Mouse (Mus musculus): ENCODE measurements around the gene Hilpda.

DNA sequence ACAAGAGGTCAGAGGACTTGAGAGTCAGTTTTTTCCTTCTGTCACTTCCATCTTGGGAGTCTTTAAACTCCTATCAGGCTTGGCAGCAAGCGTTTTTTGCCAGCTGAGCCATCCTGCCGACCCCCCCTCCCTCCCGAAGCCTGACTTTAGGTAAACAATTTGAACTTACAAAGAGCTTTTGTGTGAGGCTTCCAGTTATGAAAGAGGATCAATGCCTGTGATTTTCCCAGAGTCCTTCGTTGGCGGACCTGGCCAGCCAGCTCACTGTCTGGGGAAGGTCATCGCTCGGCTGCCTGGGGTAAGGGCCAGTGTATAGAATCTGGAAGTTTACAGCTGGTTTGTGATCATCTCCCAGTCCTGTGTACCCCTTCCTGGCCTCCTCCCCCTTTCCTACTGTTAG, 8.4 kb downstream of the Hilpda start:
- TF ChIP-seq CTCF (IDR thresholded peaks at IDR 0.05; ENCODE audit: low read depth) (no peak), EP300 (IDR thresholded peaks at IDR 0.05; ENCODE audit: low read depth) (no peak)

Measured in liver, postnatal 0 days (tissue).